Mouse (Mus musculus): ENCODE measurements around the gene Xndc1.
A peak's percentile ranks its signal among the peaks of the same experiment; 100 is the strongest.
"Not testable (repeated sequence)": the region's sequence is repeated elsewhere in the genome, so short reads cannot be mapped to it uniquely, and the experiment has no call there.

Xndc1 gene

DNA sequence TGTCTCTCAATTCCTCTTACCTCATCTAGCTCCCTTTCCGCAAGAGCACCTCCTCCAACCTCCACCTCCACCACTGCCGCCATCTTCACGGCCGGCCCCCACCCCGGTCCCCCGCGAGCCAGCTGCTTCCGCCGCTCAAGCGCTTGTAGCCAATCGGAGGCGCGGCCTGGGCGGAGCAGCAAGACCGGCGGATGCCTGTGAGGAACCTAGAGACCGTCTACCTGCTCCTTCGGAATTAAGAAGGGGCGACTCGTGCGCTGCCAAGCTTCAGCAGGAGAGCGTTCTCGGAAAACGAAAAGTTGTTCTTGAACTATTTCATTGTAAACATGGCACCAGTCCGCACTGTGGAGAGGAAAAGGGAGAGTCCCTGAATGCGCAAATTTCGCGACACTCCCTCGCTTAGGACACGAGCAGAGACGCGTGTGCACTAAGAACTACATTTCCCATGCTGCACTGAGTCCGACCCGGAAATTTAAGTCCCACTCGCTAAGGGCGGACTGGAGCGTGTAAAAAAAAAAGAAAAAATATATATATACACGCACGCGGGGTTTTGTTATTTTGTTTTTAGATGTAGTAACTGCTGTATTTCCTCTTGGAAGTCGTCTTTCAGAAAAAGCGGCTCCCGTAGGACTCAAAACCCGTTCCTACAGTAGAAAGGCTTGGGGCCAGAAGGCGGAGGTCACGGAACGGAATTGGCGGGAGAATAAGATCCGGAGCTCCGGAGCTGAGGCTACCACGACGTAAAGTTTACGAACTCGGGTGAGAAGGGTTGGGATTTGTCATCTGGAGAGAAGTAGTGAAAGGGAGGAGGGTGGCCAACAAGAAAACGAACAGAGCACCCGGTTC lies at the start of gene Xndc1, which contains the start of the genes Rnf121 and Xntrpc:
Xndc1 (plus strand) TSS at position 466 of the 846 bp plus-strand sequence.
Rnf121 (minus strand) TSS at position 424 of the 846 bp plus-strand sequence.
Xntrpc (plus strand) TSS at position 668 of the 846 bp plus-strand sequence.
- DNase-seq (ENCODE audit: extremely low read depth, low read depth, low spot score): peak; percentile 64

DNA sequence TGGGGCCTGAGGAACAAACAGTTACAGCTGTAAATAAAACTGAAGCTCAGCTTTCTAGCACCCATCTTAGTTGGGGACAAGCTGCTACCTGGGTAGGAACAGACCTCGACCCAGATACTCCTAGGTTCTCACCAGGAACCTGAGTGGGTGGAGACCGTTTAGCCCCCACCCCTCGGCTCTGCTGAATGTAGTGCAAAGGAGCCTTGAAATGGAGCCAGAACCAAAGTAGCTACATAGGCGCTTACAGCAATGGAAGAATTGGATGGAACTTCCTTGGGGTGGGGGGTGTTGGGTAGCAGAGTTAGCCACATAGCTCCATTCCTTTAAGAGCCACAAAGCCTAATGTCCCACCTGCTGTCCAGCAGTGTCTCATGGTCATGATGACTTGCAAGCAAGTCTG lies 48.4 kb upstream of the Xndc1 start:
- DNase-seq (ENCODE audit: extremely low read depth, low read depth, low spot score): no peak

DNA sequence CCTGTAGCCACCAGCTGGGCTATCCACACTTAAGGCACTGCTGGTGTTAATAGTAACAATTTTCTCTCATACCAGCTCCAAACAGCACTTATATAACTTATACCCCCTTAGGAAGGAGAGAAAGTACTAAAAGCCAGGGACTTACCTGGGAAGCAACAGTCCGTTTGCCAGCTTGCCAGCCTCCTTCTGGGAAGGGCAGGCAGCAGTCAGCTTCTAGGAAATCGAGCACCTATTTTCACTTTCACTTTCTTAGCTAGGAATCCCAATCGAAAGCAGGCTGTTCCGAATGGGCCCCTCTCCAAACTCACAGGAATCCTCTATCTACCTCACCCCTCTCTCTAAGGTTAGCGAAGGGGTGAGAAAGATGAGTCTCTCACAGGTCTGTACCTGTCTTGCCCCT lies 47.9 kb upstream of the Xndc1 start:
- no peak for DNase-seq (ENCODE audit: extremely low read depth, low read depth, low spot score)

DNA sequence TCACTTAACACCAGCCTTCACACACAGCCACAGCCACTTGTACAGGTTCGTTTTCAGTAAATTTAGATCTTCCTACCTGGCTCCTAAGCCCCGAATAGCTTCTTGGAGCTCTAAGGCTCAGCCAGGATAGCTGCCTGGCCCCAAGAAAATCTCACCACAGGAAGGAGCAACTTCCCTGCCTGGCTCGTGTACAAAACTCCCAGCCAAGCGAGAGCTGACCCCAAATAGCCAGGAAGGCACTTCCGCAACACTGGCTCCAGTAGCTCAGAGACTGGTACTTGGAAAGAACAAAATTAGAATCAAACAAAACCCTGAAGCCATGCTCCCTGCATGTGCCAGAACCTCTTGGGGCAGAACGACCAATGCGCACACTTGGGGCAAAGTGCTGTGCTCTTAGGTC lies 47.3 kb upstream of the Xndc1 start:
- no peak for DNase-seq (ENCODE audit: extremely low read depth, low read depth, low spot score)

DNA sequence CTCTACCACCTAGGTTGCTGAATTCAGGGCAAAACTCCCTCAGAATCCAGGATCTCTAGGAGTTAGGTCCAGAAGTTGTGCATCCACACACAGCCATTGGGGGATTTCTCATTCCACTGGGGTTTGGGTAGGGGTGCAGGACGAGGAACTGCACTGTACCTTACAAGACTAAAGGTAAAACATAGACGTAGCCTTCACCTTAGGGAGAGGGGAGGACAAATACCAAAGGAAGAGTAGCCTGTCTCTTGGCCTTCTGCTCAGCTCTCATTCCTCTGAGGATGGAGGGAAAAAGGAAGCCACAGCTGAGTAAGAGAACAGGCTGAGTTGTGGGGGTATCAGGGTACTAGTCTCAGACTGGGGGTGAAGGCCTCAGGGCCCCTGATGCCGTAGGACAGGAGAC lies 46.7 kb upstream of the Xndc1 start, which contains the start of gene Il18bp:
Il18bp (minus strand) TSS at position 101 of the 400 bp plus-strand sequence.
- DNase-seq (ENCODE audit: extremely low read depth, low read depth, low spot score): no peak

DNA sequence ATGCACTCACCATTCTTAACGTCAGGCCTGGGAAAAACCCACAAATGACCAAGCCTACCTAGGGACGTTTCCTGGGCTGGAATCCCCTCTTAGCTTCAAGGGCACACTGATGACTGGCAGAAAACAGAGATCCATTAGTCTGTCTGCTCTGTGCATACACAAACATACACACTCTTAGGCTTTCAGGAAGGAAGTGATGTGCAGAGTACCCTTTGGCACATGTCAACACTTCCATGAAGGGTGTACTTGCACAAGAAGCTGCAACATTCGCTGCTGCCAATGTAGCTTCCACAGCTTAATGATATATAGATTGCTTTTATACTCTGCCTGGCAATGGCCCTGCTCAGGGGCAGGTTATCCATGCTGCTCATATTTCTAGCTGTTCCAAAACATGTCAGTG lies 45.9 kb upstream of the Xndc1 start:
- DNase-seq (ENCODE audit: extremely low read depth, low read depth, low spot score): no peak

DNA sequence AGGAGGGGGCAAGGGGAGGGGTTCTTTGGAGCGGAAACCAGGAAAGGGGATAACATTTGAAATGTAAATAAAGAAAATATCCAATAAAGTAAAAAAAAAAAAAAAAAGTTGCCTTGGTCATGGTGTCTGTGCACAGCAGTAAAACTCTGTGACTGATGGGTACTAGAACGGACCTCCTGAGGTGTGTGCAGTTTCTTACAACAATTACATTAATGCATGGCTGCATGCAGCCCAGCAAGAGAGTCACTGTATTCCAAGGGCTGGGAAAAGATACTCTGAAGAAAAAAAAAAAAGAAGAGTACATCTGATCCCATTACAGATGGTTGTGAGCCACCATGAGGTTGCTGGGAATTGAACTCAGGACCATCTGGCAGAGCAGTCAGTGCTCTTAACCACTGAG lies 44.4 kb upstream of the Xndc1 start:
- not testable (repeated sequence) for DNase-seq (ENCODE audit: extremely low read depth, low read depth, low spot score)

DNA sequence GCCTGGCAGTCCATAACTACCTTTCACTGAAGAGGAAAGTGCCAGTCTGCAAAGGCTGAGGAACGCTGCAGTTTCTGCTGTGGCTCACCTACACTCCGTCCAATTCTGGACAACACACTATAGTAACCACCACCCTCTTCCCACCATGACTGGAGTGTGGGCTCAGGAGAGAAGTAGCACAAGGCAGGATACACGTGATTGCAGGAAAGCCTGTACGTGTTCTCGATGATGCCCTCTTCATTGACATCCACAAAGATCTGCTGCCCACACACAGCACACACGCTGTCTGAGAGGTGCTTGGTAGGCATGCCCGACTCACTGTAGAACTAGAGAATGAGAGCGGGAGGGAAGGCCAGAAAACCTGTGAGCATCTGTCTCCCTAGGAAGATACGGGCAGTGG lies 41.5 kb upstream of the Xndc1 start:
- no peak for DNase-seq (ENCODE audit: extremely low read depth, low read depth, low spot score)

DNA sequence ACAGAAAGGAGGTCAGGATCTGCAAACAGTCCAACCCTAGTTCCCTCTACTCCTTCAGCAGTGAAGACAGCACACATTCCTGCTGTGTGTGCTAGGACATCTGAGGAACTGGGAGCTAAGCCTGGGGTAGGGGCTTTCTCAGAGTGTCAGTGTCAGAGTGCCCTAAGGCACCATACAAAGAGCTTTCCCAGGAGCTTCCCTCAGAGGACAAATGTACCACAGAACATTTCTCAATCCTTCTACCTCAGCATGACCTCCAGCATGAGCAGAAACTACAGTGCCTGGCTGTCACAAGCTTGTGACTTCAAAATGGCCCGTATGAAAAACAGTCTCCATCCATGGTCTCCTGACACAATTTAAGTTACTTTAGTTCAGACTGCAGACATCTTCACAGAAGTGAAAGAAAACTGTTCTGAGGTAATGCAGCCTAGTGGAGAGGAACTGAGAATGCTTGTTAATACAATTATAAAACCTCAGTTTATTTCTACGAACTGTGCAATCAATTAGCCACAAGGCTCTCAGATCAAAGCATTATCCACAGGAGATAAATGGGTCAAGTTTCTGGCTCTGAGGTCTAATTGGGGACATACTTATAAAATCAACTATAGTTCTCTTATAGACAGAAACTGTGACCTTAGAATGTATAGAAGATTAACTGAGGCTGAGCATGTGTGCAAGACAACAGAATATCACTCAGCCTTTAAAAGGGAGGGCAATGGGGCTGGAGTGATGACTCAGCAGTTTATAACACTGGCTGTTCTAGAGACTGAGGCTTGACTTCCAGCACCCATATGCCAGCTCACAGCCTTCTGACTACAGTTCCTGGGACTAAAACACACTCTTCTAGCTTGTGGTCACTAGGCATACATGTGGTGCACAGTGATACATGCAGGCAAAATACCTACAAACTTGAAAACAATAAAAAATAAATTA lies 39.9 kb upstream of the Xndc1 start:
- no peak for DNase-seq (ENCODE audit: extremely low read depth, low read depth, low spot score)

DNA sequence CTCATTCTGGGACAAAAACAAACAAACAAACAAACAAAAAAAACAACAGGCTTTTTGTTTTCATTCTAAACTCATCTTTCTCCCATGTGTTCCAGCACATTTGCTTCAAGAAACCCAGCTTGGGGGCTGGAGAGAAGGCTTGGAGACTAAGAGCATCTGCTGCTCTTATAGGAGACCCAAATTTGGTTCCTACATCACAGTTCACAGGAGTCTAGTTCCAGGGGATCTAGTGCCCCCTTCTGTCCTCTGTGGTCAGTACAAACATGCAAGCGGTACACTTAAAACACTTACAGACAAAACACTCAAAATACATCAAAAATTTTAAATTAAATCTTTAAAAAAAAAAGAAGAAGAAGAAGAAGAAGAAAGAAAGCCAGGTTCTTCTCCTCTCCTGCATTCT lies 30.4 kb upstream of the Xndc1 start:
- DNase-seq (ENCODE audit: extremely low read depth, low read depth, low spot score): no peak

DNA sequence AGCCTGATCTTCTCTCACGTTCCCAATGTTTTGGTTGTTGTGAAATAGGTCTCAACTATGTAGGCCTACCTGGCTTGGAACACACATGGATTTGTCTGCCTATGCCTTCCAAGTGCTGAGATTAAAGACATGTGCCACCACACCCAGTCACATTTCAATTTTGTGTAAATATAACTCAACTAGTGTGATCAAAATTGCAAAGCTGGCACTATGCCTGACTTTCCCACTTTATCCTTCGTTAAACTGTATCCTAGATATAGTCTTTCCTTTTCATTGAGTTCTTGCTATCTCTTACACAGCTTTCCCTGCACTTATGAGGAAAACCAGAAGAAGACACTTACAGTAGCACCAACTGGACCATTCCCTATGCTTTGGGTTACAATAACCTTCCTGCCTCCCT lies 29.8 kb upstream of the Xndc1 start:
- peak; percentile 31 for DNase-seq (ENCODE audit: extremely low read depth, low read depth, low spot score)

DNA sequence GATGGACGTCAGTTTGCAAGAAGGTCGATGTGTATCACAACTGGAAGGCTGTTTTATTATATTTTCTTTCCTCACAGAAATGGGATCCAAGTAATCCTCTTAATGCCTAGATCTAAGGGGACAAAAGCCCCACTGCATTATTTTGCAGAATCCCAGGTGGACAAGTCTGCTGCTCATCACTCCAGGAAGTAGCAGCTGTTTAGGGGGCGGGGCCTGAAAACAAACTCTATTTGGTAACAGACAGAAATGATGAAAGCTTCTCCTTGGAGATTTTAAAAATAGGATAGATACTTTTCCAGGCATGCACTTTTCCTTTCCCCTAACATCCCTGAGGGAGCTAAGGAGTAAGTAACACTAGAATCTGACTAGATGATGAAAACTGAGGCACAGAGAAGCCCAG lies 28.0 kb upstream of the Xndc1 start:
- no peak for DNase-seq (ENCODE audit: extremely low read depth, low read depth, low spot score)

DNA sequence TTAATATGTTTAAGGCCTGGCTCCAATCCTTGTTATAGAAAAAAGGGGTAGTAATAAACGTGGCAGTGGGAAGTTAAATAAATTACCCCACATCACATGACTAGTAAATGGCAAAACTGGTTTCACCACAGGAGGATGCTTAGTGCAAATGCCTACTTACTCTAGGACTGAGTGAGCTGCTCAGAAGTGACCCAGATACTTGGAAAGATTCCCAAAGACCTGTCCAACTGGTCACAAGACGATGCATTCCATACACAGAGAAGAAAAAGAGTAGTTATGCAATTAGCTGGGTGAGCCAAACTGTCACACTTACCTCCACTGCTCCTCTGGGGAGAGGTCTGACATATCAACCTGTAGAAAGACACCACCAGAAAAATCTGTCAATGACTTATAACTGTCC lies 23.0 kb upstream of the Xndc1 start:
- peak; percentile 78 for DNase-seq (ENCODE audit: extremely low read depth, low read depth, low spot score)

DNA sequence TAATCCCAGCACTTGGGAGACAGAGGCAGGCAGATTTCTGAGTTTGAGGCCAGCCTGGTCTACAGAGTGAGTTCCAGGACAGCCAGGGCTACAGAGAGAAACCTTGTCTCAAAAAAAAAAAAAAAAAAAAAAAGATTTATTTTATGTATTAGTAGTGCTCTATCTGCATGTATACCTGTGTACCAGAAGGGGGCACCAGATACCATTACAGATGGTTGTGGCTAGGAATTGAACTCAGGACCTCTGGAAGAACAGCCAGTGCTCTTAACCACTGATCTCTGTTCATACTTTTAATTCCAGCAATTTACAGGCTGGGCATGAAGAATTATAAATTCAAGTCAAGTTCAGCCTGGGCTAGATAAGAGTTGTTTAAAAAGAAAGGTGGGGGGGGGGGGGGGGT lies 16.8 kb upstream of the Xndc1 start:
- not testable (repeated sequence) for DNase-seq (ENCODE audit: extremely low read depth, low read depth, low spot score)

DNA sequence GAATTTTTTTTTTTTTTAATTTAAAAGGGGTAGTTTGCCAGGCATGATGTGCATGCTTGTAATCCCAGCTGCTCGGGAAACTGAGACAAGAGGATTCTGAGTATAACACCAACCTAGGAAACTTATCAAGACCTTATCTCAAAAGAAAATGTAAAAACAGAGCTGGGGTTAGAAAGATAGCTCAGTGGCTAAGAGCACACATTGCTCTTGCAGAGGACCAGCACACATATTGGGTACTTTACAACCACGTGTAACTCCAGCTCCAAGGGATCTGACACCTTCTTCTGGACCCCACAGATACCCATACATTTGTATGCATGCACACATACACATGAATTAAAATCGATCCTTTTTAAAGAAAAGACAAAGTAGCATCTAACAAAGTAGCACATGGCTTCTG lies 4.0 kb upstream of the Xndc1 start:
- DNase-seq (ENCODE audit: extremely low read depth, low read depth, low spot score): no peak

DNA sequence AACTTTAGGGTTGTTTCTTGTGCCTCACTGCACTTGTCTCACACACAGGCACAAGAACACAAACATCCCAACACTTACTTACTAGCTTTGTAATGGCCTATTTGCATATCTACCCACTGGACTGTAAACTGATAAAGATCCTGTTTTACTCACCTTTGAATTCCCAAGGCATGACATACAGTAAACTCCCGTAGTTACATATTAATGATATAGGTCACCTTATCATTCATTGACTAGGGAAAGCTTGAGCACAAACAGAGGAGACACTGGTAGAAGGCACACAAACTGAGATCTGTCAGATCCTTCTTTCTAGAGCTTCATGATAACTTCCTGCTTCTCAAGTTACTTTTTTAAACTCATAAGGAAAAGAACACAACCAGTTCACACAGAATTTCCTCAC lies 3.1 kb upstream of the Xndc1 start:
- DNase-seq (ENCODE audit: extremely low read depth, low read depth, low spot score): no peak

DNA sequence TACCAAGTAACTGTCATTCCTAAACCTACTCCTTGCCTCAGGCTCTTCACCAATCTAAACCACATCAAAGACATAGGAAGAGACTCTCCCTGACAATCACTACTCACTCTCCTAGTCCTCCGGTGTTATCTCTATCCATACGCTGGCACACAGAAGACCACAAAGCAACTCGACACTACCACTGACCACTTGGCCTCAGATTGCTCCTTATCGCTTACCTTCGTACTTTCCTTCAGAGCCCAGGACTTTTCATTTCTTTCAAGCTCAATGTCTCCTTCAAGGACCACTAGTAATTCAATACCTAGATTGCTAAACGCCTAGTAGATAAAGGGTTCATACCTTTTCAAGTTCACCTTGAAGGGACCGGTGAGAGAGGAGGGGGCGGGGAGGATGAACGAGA lies 1.4 kb upstream of the Xndc1 start:
- no peak for DNase-seq (ENCODE audit: extremely low read depth, low read depth, low spot score)

DNA sequence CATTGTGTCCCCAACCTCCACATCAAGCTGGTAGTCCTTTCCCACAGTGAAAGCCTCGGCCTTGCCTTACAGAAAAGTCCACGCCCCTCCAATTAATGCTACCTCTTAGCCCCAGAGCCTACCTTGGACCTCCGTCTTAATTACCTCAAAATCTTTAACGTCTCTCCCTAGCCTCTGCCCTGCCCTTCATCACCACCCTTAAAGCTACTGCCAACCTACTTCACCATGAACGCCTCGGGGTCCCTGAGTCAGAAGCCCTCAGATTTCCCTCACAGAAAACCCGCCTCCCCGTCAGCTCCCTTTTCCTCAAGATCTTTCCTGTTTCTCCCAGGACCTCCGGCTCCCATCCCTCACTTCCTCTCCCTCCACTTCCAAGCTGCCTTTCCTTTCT lies 661 bp upstream of the Xndc1 start:
- DNase-seq (ENCODE audit: extremely low read depth, low read depth, low spot score): no peak

DNA sequence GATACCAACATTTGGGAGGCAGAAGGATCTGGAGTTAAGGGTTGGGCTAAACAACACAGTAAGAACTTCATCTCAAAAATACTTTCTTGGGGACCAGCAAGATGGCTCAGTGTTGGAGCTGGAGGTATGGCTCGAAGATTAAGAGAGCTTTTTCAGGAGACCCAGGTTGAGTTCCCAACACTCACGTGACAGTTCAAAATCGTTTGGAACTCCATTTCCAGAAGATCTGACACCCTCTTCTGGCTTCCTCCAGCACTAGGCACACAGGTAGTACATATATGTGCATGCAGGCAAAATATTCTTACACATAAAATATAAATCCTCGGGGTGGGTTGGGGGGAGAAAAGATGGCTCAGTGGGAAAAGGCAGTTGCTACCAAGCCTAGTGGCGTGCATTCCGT lies 1.1 kb downstream of the Xndc1 start:
- no peak for DNase-seq (ENCODE audit: extremely low read depth, low read depth, low spot score)

DNA sequence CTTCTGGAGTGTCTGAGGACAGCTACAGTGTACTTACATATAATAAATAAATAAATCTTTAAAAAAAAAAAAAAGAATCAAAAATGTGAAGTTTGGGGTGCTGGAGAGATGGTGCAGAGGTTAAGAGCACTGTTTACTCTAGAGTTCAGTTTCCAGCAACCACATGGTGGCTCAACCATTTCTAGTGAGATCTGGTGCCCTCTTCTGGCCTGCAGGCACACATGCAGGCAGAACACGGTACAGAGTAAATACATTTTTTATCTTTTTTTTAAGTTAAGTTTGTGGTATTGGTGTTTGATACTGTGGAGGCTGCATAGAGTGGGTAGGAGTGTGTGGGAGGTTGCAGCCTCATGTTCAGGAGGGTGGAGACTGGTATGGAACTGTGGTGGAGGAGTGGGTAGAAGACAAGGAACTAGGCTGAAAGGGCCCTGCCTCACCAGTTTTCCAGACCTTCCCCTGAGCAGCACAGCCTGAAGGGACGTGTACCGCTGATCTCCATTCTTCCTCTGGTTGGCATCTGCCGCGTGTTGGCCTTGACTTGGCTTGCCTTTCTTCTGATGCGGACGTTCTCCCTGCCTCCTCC lies 11.5 kb downstream of the Xndc1 start:
- DNase-seq (ENCODE audit: extremely low read depth, low read depth, low spot score): no peak

DNA sequence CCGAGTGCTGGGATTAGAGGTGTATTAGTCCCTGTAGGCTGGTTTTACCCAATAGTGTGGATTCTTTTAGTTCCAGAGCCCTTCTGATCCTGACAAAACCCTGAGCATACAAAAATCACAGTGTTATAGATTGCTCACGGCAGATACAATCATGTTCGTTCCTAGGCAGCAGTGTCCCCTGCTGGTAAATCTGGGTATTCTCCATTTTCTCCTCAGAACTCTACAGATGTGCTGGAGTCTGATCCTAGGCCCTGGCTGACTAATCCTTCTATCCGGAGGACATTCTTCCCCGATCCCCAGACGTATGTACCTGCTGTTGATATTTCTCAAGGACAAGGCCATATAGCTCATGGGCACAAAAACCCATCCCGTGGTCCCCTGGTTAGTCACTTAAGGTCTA lies 13.2 kb downstream of the Xndc1 start:
- no peak for DNase-seq (ENCODE audit: extremely low read depth, low read depth, low spot score)
